Mouse (Mus musculus) liver, embryonic 16.5 days (tissue): ENCODE results near the gene Zfp112. TPM values are rescaled to one million over a fixed set of nuclear protein-coding genes. Genes with fewer than 3 reads are reported as not detected.

ENCODE experiments used
- ATAC-seq: fragments of 200-750 bp; cut with Nextera tagmentation; 2 replicates; pipeline ENCODE4 v1.8.0; 2017; ENCODE audit warnings: low read depth, mild to moderate bottlenecking, moderate number of reproducible peaks, moderate library complexity
- H3K27ac ChIP-seq: fragments of 300-500 bp; sonication (generic); 2 replicates; pipeline ENCODE4 v1.5.1; 2014; ENCODE audit warnings: mild to moderate bottlenecking, low read length
- H3K27me3 ChIP-seq: fragments of 300-500 bp; sonication (generic); 2 replicates; pipeline ENCODE4 v1.6.1; 2014; ENCODE audit warnings: low read depth, low read length, mixed read lengths; ENCODE audit not compliant: control insufficient read depth, insufficient read depth
- H3K36me3 ChIP-seq: fragments of 300-500 bp; sonication (generic); 2 replicates; pipeline ENCODE4 v1.6.1; 2014; ENCODE audit warnings: mild to moderate bottlenecking; ENCODE audit not compliant: control insufficient read depth, insufficient read depth
- H3K4me1 ChIP-seq: fragments of 300-500 bp; sonication (generic); 2 replicates; pipeline ENCODE4 v1.6.1; 2014; ENCODE audit warnings: low read depth, low read length, mixed read lengths; ENCODE audit not compliant: control insufficient read depth
- H3K4me2 ChIP-seq: fragments of 300-500 bp; sonication (generic); 2 replicates; pipeline ENCODE4 v1.6.1; 2014; ENCODE audit warnings: low read depth, low read length, mixed read lengths
- H3K4me3 ChIP-seq: fragments of 300-500 bp; sonication (generic); 2 replicates; pipeline ENCODE4 v1.5.1; 2014; ENCODE audit warnings: low read depth, mild to moderate bottlenecking, low read length
- H3K9ac ChIP-seq: fragments of 300-500 bp; sonication (generic); 2 replicates; pipeline ENCODE4 v1.6.1; 2014; ENCODE audit warnings: low read depth, low read length
- H3K9me3 ChIP-seq: fragments of 300-500 bp; sonication (generic); replicated peaks from 2 replicates; pipeline ENCODE4 v1.6.1; 2016; ENCODE audit warnings: low read length; ENCODE audit not compliant: control insufficient read depth
- WGBS: fragments of 180-500 bp; shearing (Covaris S2); extraction: QIAGEN DNeasy Blood & Tissue Kit; methylation state at CpG from one replicate; pipeline ENCODE4 v1.1.7; 2014; ENCODE audit not compliant: insufficient replicate concordance; 5-methylcytosine and 5-hydroxymethylcytosine counted together
- polyA plus RNA-seq: library from polyadenylated mRNA; unstranded; fragments of >200 nt; fragmentation: Nextera tagmentation; extraction: Ambion mirVana; gene quantifications from 2 replicates; pipeline ENCODE4 v1.2.1, GENCODE M21; 2015

Gene Zfp112
- polyA plus RNA-seq, 1 experiment from 2014 or later = 0.57 TPM

DNA sequence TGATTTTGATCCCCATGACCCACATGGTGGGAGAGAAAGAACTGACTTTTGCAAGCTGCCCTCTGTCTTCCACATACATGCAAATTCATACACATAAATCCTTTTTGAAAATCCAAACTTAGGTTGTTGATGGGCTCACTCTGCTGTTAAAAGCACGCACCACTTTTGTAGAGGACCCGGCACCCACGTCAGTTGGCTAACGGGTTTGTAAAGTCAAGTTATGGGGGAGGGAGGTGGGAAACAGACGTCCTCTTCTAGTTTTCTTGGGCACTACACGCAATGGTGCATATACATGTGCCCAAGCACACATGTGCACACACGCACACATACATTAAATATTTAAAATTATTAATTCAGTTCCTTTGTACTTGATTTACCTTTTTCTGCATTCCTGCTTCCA is 1.3 kb upstream of the Zfp112 start:
- H3K4me3 ChIP-seq = no peak overlapping the region
- no peak overlapping the region for H3K9ac ChIP-seq
- peaks cover 7% of the 10 kb centered on the region for H3K4me1 ChIP-seq
- no peak for ATAC-seq
- H3K27ac ChIP-seq = no peak overlapping the region
- H3K4me2 ChIP-seq = no peak overlapping the region
- peaks cover 19% of the 10 kb centered on the region for H3K9me3 ChIP-seq
- peaks cover 20% of the 10 kb centered on the region for H3K36me3 ChIP-seq
- WGBS = 78% methylated on average over 7 of the region's 7 CpGs
- H3K27me3 ChIP-seq = no peaks in the 10 kb centered on the region

DNA sequence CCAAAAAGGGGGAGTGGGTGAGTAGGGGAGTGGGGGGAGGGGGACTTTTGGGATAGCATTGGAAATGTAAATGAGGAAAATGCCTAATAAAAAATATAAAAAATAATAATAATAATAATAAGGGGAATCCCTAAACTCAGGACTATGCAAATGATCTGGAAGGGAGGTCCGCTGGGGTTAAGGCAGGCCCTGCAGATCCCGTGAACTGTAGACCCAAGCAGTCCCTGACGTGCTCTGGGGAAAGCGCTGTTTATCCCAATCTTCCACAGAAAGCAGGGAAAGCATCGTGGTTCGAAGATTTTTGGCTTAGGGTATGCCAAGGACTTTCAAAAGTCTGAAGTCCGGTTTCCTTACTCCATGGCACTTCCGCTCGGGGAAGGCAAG is 350 bp upstream of the Zfp112 start:
- 21% methylated on average over 9 of the region's 9 CpGs for WGBS
- peak overlapping the region; percentile 51 for H3K4me2 ChIP-seq
- no peak overlapping the region for H3K27ac ChIP-seq
- H3K4me3 ChIP-seq = peak overlapping the region; percentile 58
- no peak for ATAC-seq
- peak overlapping the region; percentile 28; the same call in 1 of the 2 replicates for H3K9ac ChIP-seq
- peaks cover 7% of the 10 kb centered on the region for H3K4me1 ChIP-seq
- peaks cover 10% of the 10 kb centered on the region for H3K9me3 ChIP-seq
- H3K27me3 ChIP-seq = no peaks in the 10 kb centered on the region
- H3K36me3 ChIP-seq = peaks cover 11% of the 10 kb centered on the region

DNA sequence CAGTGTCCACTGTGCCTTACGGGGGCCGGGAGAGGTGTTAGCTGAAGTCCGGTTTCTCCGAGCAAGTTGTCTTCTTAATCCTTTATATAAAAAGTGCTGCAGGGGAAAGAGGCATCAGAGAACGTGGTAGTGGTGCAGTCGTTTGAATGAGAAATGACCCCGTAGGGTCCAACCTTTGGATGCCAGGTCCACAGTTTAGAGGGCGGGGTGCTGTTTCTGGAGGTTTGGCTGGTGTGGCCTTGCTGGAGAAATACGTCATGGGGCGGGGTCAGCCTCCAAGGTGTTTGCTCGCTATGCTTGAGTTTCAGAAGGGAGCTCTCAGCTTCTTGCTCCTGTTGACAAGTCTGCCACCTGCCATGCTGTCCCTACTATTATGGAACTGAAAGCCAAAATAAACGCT is 887 bp downstream of the Zfp112 start:
- Histone ChIP-seq H3K36me3 (no peaks in the 10 kb centered on the region), H3K4me2 (peak overlapping the region; percentile 51), H3K4me1 (peaks cover 7% of the 10 kb centered on the region), H3K4me3 (peak overlapping the region; percentile 58), H3K27ac (peak overlapping the region; percentile 16), H3K27me3 (no peaks in the 10 kb centered on the region), H3K9ac (peak overlapping the region; percentile 33), H3K9me3 (peaks cover under 1% of the 10 kb centered on the region; the same call in 1 of the 2 replicates)
- ATAC-seq = peak; percentile 42; the same call in 1 of the 2 replicates
- WGBS = 16% methylated on average over 12 of the region's 12 CpGs

DNA sequence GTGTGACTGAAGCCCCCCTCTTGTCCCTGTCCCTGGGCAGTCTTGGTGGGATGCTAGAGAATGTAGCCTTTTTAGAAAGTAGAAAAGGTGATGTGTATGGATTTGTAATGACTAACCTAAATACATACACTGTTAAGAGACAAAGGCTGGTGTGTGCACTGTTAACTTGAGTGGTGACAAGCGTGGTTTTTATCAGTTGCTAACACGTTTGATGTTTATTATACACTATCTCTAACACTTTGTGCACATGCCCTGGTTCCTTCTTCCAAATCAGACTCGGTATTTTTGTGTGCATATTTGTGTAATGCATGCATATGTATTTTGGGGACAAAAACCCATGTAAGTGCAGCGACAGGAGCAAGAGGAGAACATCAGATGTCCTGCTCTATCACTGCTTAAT is 4.5 kb downstream of the Zfp112 start:
- no peaks in the 10 kb centered on the region for H3K36me3 ChIP-seq
- H3K27me3 ChIP-seq = no peaks in the 10 kb centered on the region
- WGBS = 29% methylated on average over 4 of the region's 4 CpGs
- no peak for ATAC-seq
- no peaks in the 10 kb centered on the region for H3K9me3 ChIP-seq
- H3K4me2 ChIP-seq = no peak overlapping the region
- H3K27ac ChIP-seq = no peak overlapping the region
- no peak overlapping the region for H3K9ac ChIP-seq
- no peak overlapping the region for H3K4me3 ChIP-seq
- peaks cover 7% of the 10 kb centered on the region for H3K4me1 ChIP-seq

DNA sequence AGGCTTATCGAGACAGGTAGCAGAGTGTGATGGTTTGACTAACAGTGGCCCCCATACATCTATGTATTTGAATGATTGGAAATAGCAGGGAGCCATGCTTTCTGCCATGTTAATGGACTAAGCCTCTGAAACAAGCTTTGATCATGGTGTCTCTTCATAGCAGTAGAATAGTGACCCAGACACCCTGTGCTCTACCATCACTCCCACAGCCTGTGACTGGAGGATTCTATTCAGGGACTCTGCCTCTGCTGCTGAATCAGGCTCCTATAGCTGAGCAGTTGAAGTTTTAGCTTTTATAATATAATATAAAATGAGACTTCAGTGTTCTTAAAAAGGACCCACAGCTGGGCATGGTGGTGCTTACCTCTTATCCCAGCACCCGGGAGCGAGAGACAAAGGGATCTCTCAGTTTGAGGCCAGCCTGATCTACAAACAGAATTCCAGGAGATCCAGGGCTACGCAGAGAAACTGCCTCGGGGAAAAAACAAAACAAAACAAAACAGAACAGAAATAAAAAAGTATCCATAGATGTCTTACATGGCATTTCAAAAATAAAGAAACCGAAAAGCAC is 21.4 kb downstream of the Zfp112 start:
- H3K36me3 ChIP-seq = no peaks in the 10 kb centered on the region; the same call in 1 of the 2 replicates
- WGBS = 18% methylated on average over 6 of the region's 6 CpGs
- H3K4me3 ChIP-seq = peak overlapping the region; percentile 82
- peak overlapping the region; percentile 82 for H3K9ac ChIP-seq
- H3K9me3 ChIP-seq = no peaks in the 10 kb centered on the region
- ATAC-seq = no peak
- H3K27me3 ChIP-seq = no peaks in the 10 kb centered on the region
- H3K4me2 ChIP-seq = peak overlapping the region; percentile 75
- peaks cover 11% of the 10 kb centered on the region for H3K4me1 ChIP-seq
- H3K27ac ChIP-seq = no peak overlapping the region

DNA sequence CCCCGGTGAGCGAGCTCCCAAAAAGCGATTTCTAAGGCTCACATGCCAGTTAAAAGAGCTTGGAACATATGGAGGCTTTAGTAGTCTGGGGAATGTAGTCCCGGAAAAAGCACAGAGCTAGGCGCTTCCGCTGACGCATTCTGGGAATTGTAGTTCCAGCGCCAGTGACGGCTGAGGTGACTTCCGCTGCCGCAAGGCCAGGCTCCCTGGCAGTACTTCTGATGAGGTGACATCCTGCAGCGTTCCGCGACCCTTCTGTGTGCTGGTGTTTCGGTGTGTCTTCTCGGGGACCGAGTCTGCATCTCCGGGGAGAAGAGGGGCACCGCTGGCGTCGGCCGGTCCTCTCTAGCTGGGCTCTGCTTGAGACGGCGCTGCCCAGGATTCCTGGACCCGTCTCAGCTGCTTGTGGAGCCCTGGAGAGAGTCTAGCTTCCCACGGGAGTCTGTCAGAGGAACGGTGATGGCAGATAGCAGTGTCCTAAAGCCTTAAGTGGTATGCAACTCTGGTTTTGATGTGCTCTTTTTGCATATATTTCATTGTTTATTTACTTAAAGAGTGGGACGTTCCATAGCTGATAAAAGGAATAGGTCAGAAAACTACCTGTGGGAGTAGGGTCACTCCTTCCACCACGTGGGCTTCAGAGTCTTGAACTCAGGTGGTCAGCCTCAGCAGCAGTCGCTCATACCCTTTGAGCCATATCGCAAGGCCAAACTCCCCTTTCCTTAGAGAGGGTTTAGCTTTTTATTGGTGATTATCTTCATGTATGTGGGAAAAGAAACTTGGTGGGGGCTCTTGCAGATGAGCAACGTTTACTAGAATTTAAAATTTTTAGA is 22.1 kb downstream of the Zfp112 start, which contains the start of gene Zfp235:
Zfp235 (plus strand) TSS at position 174 of the 833 bp plus-strand sequence.
- Histone ChIP-seq H3K9ac (peak within 1 kb of the TSS; percentile 82), H3K9me3 (no peaks in the 10 kb centered on the region), H3K27ac (no peak within 1 kb of the TSS), H3K4me1 (peaks cover 11% of the 10 kb centered on the region), H3K36me3 (no peaks in the 10 kb centered on the region; the same call in 1 of the 2 replicates), H3K27me3 (no peaks in the 10 kb centered on the region), H3K4me2 (peak within 1 kb of the TSS; percentile 75), H3K4me3 (peak within 1 kb of the TSS; percentile 82)
- ATAC-seq = peak; percentile 97
- 3% methylated on average over 32 of the region's 32 CpGs for WGBS

DNA sequence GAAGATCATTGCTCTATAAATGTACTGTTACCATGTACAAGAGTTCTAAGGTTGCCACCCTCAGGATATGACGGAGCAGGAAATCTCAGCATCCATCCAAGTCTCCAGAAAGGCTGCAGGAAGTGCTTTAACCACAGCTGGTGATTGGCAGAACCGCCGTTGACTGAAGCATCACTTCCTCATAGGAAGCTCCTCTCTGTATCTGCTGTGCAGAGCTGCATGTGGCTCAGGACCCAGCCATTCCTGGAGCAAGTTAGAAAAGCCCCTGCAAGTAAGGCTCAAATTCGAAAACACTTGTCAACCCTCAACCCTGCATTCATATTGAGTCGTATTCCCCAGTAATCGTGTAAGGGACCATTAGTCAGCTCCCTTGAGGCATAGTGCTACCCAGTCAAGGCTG is 30.5 kb downstream of the Zfp112 start:
- H3K9ac ChIP-seq = no peak overlapping the region
- no peaks in the 10 kb centered on the region for H3K4me1 ChIP-seq
- no peak for ATAC-seq
- no peaks in the 10 kb centered on the region for H3K27me3 ChIP-seq
- no peak overlapping the region for H3K4me2 ChIP-seq
- H3K27ac ChIP-seq = no peak overlapping the region
- no peaks in the 10 kb centered on the region; the same call in 1 of the 2 replicates for H3K9me3 ChIP-seq
- WGBS = 31% methylated on average over 6 of the region's 6 CpGs
- peaks cover 9% of the 10 kb centered on the region for H3K36me3 ChIP-seq
- H3K4me3 ChIP-seq = no peak overlapping the region

DNA sequence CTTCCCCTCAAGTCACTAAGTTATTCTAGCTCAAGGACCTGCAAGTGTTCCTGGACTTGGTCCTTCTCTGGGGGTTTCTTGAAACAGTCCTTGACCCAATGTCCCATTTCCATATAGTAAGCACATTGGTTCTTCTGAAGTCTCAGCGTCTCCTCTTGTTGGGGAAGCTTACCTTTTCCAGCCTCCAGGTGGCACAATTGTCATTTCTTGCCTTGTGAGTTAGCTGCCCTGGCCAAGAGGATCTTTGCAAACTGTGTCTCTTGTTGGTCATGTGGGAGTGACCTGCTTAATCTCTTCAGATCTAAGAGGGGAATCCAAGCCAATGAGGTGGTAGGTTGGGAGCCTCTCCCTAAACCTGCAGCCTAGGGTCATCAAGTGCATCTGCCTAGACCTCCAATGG is 41.2 kb downstream of the Zfp112 start:
- no peaks in the 10 kb centered on the region for H3K4me1 ChIP-seq

DNA sequence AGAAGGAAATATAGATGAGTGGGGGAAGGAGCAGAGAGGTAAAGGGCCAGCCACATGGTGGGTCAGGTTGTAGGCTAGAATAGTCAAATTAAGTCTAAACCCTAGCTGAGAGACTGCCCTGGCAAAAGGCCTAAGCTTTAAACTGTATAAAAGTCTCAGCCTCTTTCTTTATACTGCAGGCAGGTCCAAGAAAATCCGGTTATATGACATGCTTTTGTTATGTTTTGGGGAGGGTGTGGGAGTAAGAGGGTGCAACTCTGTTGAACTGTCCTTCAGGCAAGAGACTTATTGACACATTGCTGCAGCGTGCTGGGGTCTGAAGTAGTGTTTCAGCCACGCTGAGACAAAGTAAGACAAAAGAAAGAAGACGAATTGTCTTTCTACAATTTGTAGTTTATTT is 60.1 kb downstream of the Zfp112 start:
- no peak for ATAC-seq
- no peak overlapping the region for H3K4me3 ChIP-seq
- no peak overlapping the region for H3K27ac ChIP-seq
- no peak overlapping the region for H3K4me2 ChIP-seq
- no peaks in the 10 kb centered on the region for H3K36me3 ChIP-seq
- H3K27me3 ChIP-seq = no peaks in the 10 kb centered on the region
- H3K9ac ChIP-seq = no peak overlapping the region
- no peaks in the 10 kb centered on the region for H3K4me1 ChIP-seq
- 52% methylated on average over 4 of the region's 4 CpGs for WGBS
- no peaks in the 10 kb centered on the region for H3K9me3 ChIP-seq

More for the DNA sequence above, 41.2 kb downstream of the Zfp112 start:
- Histone ChIP-seq H3K9ac (no peak overlapping the region), H3K36me3 (no peaks in the 10 kb centered on the region), H3K9me3 (no peaks in the 10 kb centered on the region), H3K4me2 (no peak overlapping the region), H3K27me3 (no peaks in the 10 kb centered on the region), H3K27ac (no peak overlapping the region), H3K4me3 (no peak overlapping the region)
- WGBS = 15% methylated on average over 1 of the region's 1 CpGs
- no peak for ATAC-seq
